Mouse (Mus musculus) heart, postnatal 4 days (tissue): Measurements from ENCODE around the gene Fto. TPM values are rescaled to one million over a fixed set of nuclear protein-coding genes. Genes with fewer than 3 reads are reported as not detected.
A peak's percentile ranks its signal among the peaks of the same experiment; 100 is the strongest.

ENCODE experiments used
- DNase-seq: peaks from one replicate; pipeline ENCODE4 v3.0.0; 2021
- total RNA-seq, 2 experiments: library from RNA; stranded (reverse); gene quantifications; 2 replicates each; pipeline ENCODE4 v1.2.3; 2021

Gene Fto
- 10 to 100 TPM; 81.5 to 87.0 TPM for total RNA-seq

- DNase-seq, result peak; percentile 96
Observed at GRCm38 (mm10) chr8:91312835-91313832, at the start of gene Fto, which contains the start of gene Rpgrip1l. Gene Fto, plus strand, starts transcription at chr8:91313525. Gene Rpgrip1l, minus strand, starts transcription at chr8:91313262.

GRCm38 (mm10) chr8:91263939-91264338 lies 49.4 kb upstream of the Fto start:
- no peak for DNase-seq

DNA sequence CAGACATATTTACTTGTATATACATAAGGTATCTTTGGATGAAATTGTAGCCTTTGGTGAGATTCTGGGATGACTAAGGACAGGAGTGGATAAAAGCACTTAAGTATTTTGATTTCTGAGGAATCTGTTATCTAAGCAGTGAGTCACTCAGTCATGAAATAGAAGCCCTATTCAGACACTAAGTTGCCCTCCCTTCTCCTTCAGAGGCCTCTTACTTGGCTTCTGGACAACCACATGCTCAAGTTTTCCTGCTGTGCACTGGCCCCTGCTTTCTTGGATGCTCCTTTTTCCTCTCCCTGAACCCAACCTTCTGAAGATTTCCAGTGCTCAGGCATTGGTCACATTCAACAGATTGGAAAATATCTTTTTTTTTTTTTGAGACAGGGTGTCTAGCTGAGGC lies 48.8 kb upstream of the Fto start:
- DNase-seq, result no peak

DNA sequence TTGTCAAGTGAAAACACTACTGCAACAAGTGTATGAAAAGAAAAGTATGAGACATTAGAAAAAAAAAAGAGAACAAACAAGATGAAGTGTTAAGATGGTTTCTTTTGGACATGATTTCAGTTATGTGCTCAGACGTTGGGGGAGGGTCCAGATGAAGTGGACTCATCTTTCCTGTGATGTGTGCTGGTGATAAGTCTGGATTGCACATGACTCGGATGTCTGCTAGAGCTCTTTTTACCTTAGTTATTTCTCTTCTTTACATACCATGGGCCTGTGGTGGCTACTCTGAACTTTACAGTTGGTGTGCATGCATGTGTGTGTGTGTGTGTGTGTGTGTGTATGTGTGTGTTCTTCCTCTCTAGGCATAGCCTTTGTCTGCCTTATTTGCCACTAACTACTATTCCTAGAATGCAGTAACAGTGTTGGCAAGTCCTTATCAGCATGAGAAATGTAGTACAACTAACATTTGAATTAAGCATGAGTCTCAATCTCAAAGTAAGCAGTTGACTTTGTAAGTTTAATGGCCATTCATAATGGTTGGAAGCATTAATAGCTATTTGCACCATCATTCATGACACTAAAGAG lies 43.9 kb upstream of the Fto start:
- no peak for DNase-seq

- no peak for DNase-seq
Observed at GRCm38 (mm10) chr8:91273493-91273892, 39.8 kb upstream of the Fto start.

DNA sequence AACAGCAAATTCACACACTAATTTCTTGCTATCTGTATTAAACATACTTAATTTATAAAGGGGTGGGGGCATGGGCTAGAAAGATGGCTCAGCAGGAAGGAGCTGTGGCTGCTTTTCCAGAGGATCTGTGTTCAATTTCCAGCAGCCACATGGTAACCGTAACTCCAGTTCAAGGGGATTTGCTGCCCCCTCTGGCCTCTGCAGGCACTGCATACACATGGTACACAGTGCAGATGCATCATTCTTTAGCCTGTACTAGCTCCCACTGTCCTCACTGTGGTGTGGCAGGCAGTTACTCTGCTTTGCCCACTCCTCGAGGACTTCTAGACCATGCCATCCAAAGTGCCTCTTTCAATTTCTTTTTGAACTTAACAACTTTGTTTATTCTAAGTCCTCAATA lies 37.0 kb upstream of the Fto start:
- no peak for DNase-seq

- no peak for DNase-seq
Observed at GRCm38 (mm10) chr8:91278060-91278459, 35.3 kb upstream of the Fto start.

- no peak for DNase-seq
Observed at GRCm38 (mm10) chr8:91280467-91281212, 32.7 kb upstream of the Fto start.

DNA sequence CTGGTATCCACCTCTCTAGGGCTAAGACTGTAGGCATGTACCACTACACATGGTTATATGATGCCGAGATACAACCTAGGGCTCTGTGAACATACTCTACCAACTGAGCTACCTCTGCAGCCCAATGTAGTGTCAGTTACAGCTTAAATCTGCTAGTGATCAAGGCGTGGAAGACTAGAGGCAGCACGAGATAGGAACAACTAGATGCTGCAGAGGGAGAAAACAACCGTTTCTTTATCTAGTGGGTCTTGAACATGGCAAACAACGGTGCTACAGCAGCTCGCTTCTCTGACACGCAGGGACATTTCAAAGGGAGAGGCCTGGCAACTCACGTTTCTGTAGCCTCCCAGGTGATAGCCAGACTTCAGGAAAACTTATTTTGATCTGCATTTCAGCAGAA lies 31.8 kb upstream of the Fto start:
- DNase-seq, result no peak

DNA sequence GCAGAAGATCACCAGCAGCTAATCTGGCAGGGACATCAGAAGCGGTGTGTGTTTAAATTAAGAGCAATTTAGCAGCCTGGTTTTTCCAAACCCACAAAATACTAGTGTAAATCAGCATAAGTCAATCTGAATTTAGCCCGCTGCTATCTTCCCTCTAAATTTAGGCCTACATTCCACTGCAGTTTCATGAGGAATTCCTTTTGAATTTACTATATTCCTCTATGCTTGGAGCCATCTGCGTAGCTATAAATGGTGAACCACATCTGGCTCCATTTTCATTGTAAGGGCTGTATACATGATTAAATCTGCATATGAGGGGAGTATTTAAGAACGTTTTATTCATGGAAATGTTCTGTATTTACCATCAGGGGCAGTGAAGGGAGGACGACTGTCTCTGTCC lies 30.7 kb upstream of the Fto start:
- no peak for DNase-seq

DNA sequence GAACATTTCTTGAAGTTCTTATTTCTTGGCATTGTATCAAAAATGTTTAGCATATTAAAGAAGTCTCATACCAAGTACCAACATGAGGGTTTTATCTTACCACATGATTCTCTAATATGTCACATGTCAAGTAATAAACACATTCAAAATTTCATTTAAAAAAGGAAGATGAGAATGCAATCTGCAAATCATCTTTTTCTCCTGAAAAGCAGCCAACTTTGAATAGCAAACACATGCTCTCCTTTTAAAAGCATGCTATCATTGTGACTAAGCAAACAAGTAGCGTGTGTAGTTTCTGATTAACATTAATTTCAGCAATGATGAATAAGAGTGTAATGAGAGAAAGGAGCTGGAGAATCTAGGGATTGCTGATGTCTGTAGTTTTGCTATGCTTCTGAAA lies 29.5 kb upstream of the Fto start:
- no peak for DNase-seq

GRCm38 (mm10) chr8:91286237-91286636 lies 27.1 kb upstream of the Fto start:
- DNase-seq, result no peak

- no peak for DNase-seq
Observed at GRCm38 (mm10) chr8:91290576-91290975, 22.7 kb upstream of the Fto start.

GRCm38 (mm10) chr8:91295786-91296185 lies 17.5 kb upstream of the Fto start:
- DNase-seq, result no peak

DNA sequence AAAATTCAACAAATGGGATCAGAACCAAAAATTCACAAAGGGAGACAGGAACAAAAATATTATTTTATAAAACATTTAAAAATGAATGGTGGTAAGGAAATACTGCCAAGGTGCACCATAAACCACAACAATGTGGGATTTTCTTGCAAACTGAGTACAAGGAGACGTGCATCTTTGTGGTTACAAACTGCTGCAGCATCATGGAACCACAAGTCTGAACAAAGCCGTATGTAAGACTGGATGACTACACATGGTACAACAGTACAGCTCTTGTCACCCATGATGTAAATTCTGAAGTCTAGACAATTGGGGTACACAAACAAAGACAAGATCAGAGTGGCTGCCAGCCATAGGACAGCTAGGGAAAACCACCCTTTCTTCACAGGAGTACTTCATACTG lies 14.7 kb upstream of the Fto start:
- DNase-seq, result no peak

DNA sequence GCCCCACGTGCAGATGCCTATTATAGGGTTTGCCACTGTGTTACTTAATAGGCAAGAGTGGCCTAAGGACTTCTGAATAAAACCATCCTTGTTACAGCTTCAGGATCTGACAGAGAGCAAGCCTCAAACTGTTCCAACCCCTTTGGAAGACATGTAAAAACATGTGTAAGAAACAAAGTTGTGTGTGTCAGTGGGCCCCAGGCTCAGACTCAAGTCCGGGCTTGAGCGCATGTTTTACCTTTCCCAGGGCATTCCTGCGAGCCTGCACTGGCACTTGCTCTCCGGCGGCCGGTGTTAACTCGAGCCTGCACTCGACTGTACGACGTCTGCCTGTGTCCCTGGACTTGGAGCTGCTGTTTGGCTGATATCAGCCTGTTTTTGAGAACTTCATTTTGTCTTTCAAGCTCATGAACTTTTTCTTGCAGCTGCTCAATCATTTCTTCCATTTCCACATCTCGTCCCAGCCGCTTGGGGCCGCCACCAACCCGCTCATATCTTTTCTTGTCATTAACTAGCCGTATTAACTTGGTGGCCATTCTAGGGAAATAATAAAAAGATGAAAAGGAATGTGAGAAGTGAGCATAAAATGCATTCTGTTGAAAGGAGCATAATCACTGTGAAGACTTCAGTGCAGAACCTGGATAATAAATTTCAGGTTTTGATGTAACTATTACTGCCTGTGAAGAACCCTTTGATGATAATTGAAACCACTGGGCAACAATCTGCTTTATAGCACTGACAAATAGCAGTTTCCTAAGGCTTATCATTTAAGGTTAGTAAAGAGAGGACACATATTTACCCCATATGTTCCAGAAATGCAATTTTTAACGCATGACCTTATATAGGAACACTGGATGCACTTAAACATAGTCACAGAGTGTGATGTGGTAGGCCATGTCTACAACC lies 8.6 kb upstream of the Fto start:
- no peak for DNase-seq

GRCm38 (mm10) chr8:91312342-91312741 lies 983 bp upstream of the Fto start:
- DNase-seq, result no peak

- no peak for DNase-seq
Observed at GRCm38 (mm10) chr8:91317567-91318227, 4.4 kb downstream of the Fto start.

DNA sequence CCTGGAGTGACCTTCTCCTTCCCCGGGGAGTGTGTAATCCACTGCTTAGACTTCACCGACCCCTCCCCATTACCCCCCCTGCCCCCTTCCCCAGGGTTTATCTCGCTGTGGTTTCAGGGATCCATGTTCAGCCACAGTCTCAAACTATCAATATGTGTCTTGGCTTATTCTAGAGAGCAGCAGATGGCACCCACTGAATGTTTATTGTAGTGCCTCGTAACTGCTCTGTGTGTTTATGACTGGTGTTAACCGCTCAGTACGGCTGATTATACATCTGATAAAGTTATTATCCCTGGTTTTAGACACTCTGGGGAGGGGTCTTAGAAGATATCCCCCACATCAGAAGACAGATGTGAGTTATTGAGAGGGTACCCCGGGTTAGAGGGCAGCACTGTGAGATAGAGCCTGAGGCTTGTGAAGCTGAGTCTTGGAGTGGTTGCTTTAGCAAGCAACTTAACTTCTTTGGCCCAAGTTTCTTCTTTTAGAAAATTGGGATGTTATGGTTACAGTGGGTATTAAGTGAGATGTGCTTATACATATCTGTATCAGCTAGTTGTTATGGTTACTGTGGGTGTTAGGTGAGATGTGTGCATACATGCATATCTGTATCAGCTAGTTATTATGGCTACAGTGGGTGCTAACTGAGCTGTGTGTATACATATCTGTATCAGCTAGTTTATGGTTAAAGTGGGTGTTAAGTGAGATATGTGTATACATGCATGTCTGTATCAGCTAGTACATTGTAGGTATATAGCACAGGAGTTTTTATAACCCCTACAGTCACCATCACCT lies 5.8 kb downstream of the Fto start:
- DNase-seq, result no peak

DNA sequence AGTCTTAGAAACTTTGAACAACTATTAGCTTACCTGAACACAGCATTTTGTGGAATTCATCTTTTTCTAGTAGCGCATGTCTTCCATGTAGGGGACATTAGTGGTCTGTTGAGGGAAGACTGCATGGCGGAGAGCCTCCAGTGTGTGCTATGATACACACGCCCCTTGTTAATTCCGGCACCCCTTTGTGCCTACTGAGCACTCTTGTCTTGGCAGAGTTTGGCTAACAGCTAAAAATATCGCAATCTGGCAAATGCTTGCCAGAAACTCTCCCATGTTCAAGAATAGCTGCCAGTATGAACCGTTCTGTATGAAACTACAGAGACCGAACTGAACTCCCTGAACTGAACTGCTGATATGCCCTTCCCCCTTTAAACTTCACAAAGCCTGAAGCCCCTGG lies 10.2 kb downstream of the Fto start:
- no peak for DNase-seq

DNA sequence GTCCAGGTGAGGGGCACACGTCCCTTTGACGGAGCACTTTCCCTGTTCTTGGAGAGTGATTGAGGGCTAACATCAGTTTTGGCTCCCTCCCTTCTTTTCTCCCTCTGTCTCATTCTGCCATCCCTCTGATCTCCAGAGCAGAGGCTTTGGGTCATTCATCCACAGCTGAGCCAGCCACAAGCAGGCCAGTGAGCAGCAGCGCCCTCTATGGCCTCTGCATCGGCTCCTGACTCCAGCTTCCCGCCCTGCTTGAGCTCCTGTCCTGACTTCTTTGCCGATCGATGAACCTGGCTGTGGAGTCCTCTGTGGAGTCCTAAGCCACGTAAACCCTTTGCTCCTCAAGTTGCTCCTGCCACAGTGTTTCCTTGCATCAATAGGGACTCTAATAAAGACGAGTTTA lies 10.9 kb downstream of the Fto start:
- peak; percentile 44 for DNase-seq
